Mouse (Mus musculus) spleen, adult 10 weeks (tissue): ENCODE results near the gene Olfr527. TPM values are rescaled to one million over a fixed set of nuclear protein-coding genes. Genes with fewer than 3 reads are reported as not detected.

Experiments used
- polyA plus RNA-seq: library from polyadenylated mRNA; stranded (reverse); fragments of 350-450 nt; fragmentation: Illumina TruSeq; extraction: RNeasy Lipid Tissue Mini Kit (QIAGEN cat#74804); gene quantifications from one replicate; pipeline ENCODE4 v1.2.3, GENCODE M21; 2015; ENCODE audit warnings: low replicate concordance; ENCODE audit not compliant: insufficient read depth

The Olfr527 gene
- not detected for polyA plus RNA-seq

DNA sequence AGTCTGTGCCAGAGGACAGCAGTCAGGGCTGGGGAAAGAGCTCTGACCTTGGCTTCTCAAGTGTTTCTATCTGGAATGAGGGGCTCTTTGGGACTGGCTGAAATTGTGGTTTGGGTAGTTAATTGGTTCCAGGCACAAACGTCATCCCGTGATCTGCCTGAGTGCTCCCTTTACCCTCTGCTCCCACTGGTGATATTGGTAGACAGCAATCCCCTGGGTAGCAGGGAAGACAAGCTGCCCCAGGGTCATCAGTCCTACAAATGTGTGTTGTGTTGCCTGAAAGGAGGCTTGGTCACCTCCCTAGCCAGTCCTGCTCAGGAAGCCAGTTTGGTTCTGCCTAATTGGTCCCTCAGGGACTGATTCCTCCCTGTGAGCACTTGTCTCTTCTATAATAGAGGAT, at the start of gene Olfr527:
Gene Olfr527 (plus strand): TSS at position 301 of the 400 bp plus-strand sequence.

DNA sequence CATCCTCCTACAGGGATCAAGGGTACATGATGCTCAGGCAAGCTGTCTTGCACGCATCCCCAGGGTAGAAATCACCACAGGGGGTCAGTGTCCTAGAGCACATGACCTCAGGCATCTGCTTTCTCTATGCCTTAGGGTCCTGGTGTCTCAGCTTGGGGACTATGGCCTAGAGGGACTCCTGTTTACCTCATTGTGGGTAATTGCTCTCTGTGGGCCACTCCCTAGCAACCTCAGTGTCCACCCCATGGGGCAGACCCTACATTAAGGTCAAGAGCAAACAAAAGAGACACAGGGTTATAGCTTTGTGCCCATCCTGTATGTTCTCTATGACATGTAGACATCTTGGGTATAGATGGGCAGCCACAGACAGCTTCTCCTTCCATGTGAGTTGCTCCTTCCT, 13.3 kb upstream of the Olfr527 start, which contains the start of gene Olfr525:
Gene Olfr525 (plus strand): TSS at position 301 of the 400 bp plus-strand sequence.

DNA sequence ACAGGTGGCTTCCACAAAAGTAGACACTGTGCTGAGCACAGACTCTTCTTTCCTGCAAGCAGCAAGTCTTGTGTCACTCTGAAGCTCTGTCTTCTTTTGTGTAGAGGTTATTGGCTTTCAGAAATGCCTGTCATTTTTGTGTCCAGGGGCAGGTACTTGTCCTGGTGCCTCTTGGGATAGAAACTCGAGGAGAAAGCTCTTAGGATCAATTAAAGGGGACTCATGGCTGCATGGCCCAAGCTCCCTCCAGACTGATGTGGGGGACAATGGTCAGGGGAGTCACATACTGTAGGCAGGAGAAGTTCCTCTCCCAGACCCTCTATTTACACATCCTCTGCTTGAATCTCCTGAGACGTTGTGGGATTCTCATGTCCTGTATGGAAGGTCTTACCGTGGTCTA, 27.8 kb downstream of the Olfr527 start, which contains the start of gene Olfr60:
Gene Olfr60 (minus strand): TSS at position 101 of the 400 bp plus-strand sequence.

DNA sequence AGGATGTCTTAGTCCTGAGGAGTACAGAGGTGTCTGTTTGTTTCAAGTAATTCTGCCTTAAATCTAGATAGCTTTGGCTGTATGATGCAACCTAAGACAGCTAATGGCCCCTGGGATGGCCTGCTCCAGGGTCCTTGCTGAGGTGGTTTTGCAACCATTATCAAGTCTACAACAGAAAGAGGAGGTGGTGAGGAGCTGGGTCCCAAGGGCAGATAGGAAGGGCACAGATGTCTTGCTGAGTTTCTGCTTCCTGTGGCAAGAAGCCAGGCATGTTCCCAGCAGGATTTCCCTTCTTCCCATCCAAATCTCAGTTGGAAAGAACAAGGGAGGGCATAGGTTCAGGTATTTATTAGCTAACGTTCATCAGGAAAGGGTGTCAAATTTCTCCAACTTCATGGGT, 42.4 kb downstream of the Olfr527 start, which contains the start of gene Olfr530:
Gene Olfr530 (minus strand): TSS at position 101 of the 400 bp plus-strand sequence.

Other genes starting within 250 kb of the Olfr527 start
- not detected for gene Prap1, start 240.6 kb upstream of the Olfr527 start, polyA plus RNA-seq
- gene Fuom, start 231.6 kb upstream of the Olfr527 start, polyA plus RNA-seq: 3.8 TPM
- gene Paox, start 218.2 kb upstream of the Olfr527 start, polyA plus RNA-seq: 9.2 TPM
- gene Echs1, start 217.5 kb upstream of the Olfr527 start, polyA plus RNA-seq: 39.4 TPM
- 17.2 TPM for gene Mtg1, start 196.5 kb upstream of the Olfr527 start, polyA plus RNA-seq
- 0.19 TPM for gene Sprn, start 179.1 kb upstream of the Olfr527 start, polyA plus RNA-seq
- gene Olfr522, start 169.3 kb upstream of the Olfr527 start, polyA plus RNA-seq: not detected
- gene Olfr523, start 160.8 kb upstream of the Olfr527 start, polyA plus RNA-seq: not detected
- not detected for gene Olfr524, start 128.1 kb upstream of the Olfr527 start, polyA plus RNA-seq
- gene Cd163l1, start 115.8 kb upstream of the Olfr527 start, polyA plus RNA-seq: 0.58 TPM
- gene 5830411N06Rik, start 86.7 kb upstream of the Olfr527 start, polyA plus RNA-seq: 1.0 TPM
- gene Olfr525, start 13.2 kb upstream of the Olfr527 start, polyA plus RNA-seq: not detected
- 0.25 TPM for gene Olfr60, start 27.7 kb downstream of the Olfr527 start, polyA plus RNA-seq
- not detected for gene Olfr530, start 42.3 kb downstream of the Olfr527 start, polyA plus RNA-seq
- not detected for gene Olfr531, start 68.9 kb downstream of the Olfr527 start, polyA plus RNA-seq
- not detected for gene Olfr532, start 87.6 kb downstream of the Olfr527 start, polyA plus RNA-seq
- gene Olfr533, start 129.4 kb downstream of the Olfr527 start, polyA plus RNA-seq: not detected
- gene Olfr535, start 150.2 kb downstream of the Olfr527 start, polyA plus RNA-seq: not detected
- gene Olfr536, start 173.4 kb downstream of the Olfr527 start, polyA plus RNA-seq: not detected
- gene Olfr538, start 233.9 kb downstream of the Olfr527 start, polyA plus RNA-seq: not detected